ENCODE assay signal across 8 mouse cellular contexts in the genomic region with DNA sequence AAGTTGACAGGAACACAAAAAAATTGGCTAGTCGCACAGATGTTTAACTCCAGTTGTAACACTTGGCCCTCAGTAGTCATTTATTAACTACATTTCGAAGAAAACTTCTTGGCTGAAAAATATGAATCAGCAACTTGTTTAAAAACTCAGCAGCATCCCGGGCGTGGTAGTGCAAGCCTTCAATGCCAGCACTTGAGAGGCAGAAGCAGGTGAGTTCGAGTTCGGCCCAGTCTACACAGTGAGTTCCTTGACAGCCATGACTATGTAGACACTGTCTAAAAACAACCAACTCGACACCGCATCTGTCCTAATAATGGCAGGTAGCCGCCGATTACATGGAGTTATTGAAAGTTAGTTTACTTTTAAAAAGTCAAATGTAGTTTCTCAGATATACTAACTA. TPM values are rescaled to one million over a fixed set of nuclear protein-coding genes. Genes with fewer than 3 reads are reported as not detected.
DNase-seq lines count a peak whose midpoint lies in the region; ATAC-seq and TF ChIP-seq lines count a peak whose summit lies in the region.

No protein-coding gene starts in this region.

- H3ac ChIP-seq in C2C12 (ENCODE audit: control insufficient read depth, insufficient read length, low read depth), result peak overlapping the region; percentile 88

- TF ChIP-seq CTCF in C2C12 (IDR thresholded peaks at IDR 0.05; ENCODE audit: control insufficient read depth, insufficient read depth, insufficient read length) (no peak), G1E (IDR thresholded peaks at IDR 0.05; ENCODE audit: low read depth, low read length) (no peak)

- peak overlapping the region; percentile 84 for H3K9ac ChIP-seq in forebrain, embryonic 16.5 days (replicated peaks; ENCODE audit: low read depth, low read length)

- DNase-seq in G1E (ENCODE audit: low spot score), result no peak
- peak; percentile 58 for DNase-seq in kidney, postnatal 10 days
- DNase-seq in lung, postnatal 4 days, result peak; percentile 13 to 26
- no peak for DNase-seq in gastrocnemius, postnatal 36 days
- no peak for DNase-seq in layer of hippocampus, adult 9-10 months (ENCODE audit: low spot score)
- DNase-seq in retina, embryonic 14.5 days (ENCODE audit: low spot score), result no peak

- WGBS in forebrain, embryonic 16.5 days, result 47% methylated on average over 10 of the region's 10 CpGs

- H3K79me2 ChIP-seq in C2C12 (ENCODE audit: control insufficient read depth, insufficient read depth), result peaks cover 58% of the 10 kb centered on the region

- H3K9me3 ChIP-seq in G1E (replicated peaks), result no peaks in the 10 kb centered on the region
- H3K9me3 ChIP-seq in forebrain, embryonic 16.5 days (ENCODE audit: control insufficient read depth, low read length), result no peaks in the 10 kb centered on the region

- ATAC-seq in G1E (ENCODE audit: extremely low read depth, insufficient number of reproducible peaks, low FRiP score, poor library complexity, severe bottlenecking), result no peak
- no peak for ATAC-seq in forebrain, embryonic 16.5 days

- H3K4me1 ChIP-seq in G1E (ENCODE audit: insufficient read depth, low read depth, low read length), result peaks cover 36% of the 10 kb centered on the region
- H3K4me1 ChIP-seq in forebrain, embryonic 16.5 days (replicated peaks; ENCODE audit: control insufficient read depth, insufficient read depth, low read length), result peaks cover 17% of the 10 kb centered on the region

- peak overlapping the region; percentile 96 for H3K4me2 ChIP-seq in forebrain, embryonic 16.5 days (ENCODE audit: low read length)

- peaks cover 5% of the 10 kb centered on the region for H3K36me3 ChIP-seq in C2C12 (ENCODE audit: control insufficient read depth, insufficient read depth)
- H3K36me3 ChIP-seq in G1E (replicated peaks), result peaks cover 33% of the 10 kb centered on the region
- H3K36me3 ChIP-seq in forebrain, embryonic 16.5 days (ENCODE audit: control insufficient read depth, insufficient read depth), result no peaks in the 10 kb centered on the region

- intact Hi-C loops in gastrocnemius, postnatal 36 days (cut with DNase I), result no loop called here

- H3K79me3 ChIP-seq in C2C12 (ENCODE audit: low read depth), result peaks cover 44% of the 10 kb centered on the region

- H3K27ac ChIP-seq in forebrain, embryonic 16.5 days (ENCODE audit: low read length), result no peak overlapping the region

- H3K27me3 ChIP-seq in C2C12 (ENCODE audit: control insufficient read depth, insufficient read depth, insufficient read length) (no peaks in the 10 kb centered on the region), G1E (ENCODE audit: insufficient read depth, low read length) (no peaks in the 10 kb centered on the region)
- no peaks in the 10 kb centered on the region for H3K27me3 ChIP-seq in forebrain, embryonic 16.5 days (replicated peaks; ENCODE audit: control insufficient read depth, insufficient read depth, low read length)

- H3K4me3 ChIP-seq in C2C12 (ENCODE audit: insufficient read depth, poor library complexity, severe bottlenecking) (peak overlapping the region; percentile 72), G1E (ENCODE audit: low read depth, low read length) (peak overlapping the region; percentile 88)
- peak overlapping the region; percentile 99 for H3K4me3 ChIP-seq in forebrain, embryonic 16.5 days (replicated peaks; ENCODE audit: low read length)

TF ChIP-seq in C2C12, 6 proteins besides CTCF, POLR2A, EP300 and RAD21:
- TF ChIP-seq MAX (IDR thresholded peaks at IDR 0.05) (no peak), FOSL1 (IDR thresholded peaks at IDR 0.05; ENCODE audit: insufficient read depth, low read length, poor library complexity, severe bottlenecking) (no peak), CEBPB (IDR thresholded peaks at IDR 0.05; ENCODE audit: low read depth) (no peak)

RNA-seq across cellular contexts. Expression of a gene that starts 1.0 kb away (rescaled TPM):
- 30.5 TPM for polyA plus RNA-seq in C2C12 (2012; fragmentation: generic; extraction: Trizol)
- 77.4 and 83.1 TPM in 2 replicates for total RNA-seq in G1E (2014; fragmentation: Nextera tagmentation)
- total RNA-seq in G1E (2017), result 86.9 and 91.4 TPM in 2 replicates
- polyA plus RNA-seq in G1E (2012), result 146 and 153 TPM in 2 replicates
- 59.9 and 61.8 TPM in 2 replicates for polyA plus RNA-seq in forebrain, embryonic 16.5 days (2015; fragmentation: Nextera tagmentation; extraction: Ambion mirVana)
- total RNA-seq in gastrocnemius, postnatal 36 days (2021), result 10 to 100 TPM; 63.2 to 64.7 TPM

RNA-seq across cellular contexts. Expression of a gene that starts 13.7 kb away (rescaled TPM):
- 20.6 TPM for polyA plus RNA-seq in C2C12 (2012; fragmentation: generic; extraction: Trizol)
- 17.4 and 17.8 TPM in 2 replicates for total RNA-seq in G1E (2014; fragmentation: Nextera tagmentation)
- 30.3 TPM in 2 replicates for total RNA-seq in G1E (2017)
- polyA plus RNA-seq in G1E (2012), result 5.5 and 7.7 TPM in 2 replicates
- 46.3 and 47.8 TPM in 2 replicates for polyA plus RNA-seq in forebrain, embryonic 16.5 days (2015; fragmentation: Nextera tagmentation; extraction: Ambion mirVana)
- total RNA-seq in gastrocnemius, postnatal 36 days (2021), result 10 to 100 TPM; 59.0 to 75.5 TPM

RNA-seq across cellular contexts. Expression of a gene that starts 40.9 kb away (rescaled TPM):
- polyA plus RNA-seq in C2C12 (2012; fragmentation: generic; extraction: Trizol) (19.4 TPM), G1E (2012) (0.19 TPM in 1 of 2 replicates, not detected in the other)
- total RNA-seq in G1E (2014; fragmentation: Nextera tagmentation) (not detected in 2 replicates), G1E (2017) (0.29 and 0.38 TPM in 2 replicates)
- 37.6 and 41.3 TPM in 2 replicates for polyA plus RNA-seq in forebrain, embryonic 16.5 days (2015; fragmentation: Nextera tagmentation; extraction: Ambion mirVana)
- total RNA-seq in gastrocnemius, postnatal 36 days (2021), result 100 to 1,000 TPM; 129 to 157 TPM

RNA-seq across cellular contexts. Expression of a gene that starts 50.7 kb away (rescaled TPM):
- polyA plus RNA-seq in C2C12 (2012; fragmentation: generic; extraction: Trizol) (1.3 TPM), G1E (2012) (5.4 and 5.7 TPM in 2 replicates)
- total RNA-seq in G1E (2014; fragmentation: Nextera tagmentation) (1.7 and 1.9 TPM in 2 replicates), G1E (2017) (2.0 and 2.6 TPM in 2 replicates)
- polyA plus RNA-seq in forebrain, embryonic 16.5 days (2015; fragmentation: Nextera tagmentation; extraction: Ambion mirVana), result 21.9 and 23.6 TPM in 2 replicates
- total RNA-seq in gastrocnemius, postnatal 36 days (2021), result 1 to 10 TPM; 3.1 to 3.5 TPM

Comparison
In these comparisons a context has a peak if more than half of its experiments do, and no peak if none do; other contexts are left out.
1. DNase-seq: peak in kidney, postnatal 10 days (single experiment) and lung, postnatal 4 days (2 of 2); none in G1E (single experiment), gastrocnemius, postnatal 36 days (0 of 2), layer of hippocampus, adult 9-10 months (single experiment) and retina, embryonic 14.5 days (single experiment).
2. RNA of a gene that starts 40.9 kb away (polyA plus RNA-seq): 37.6 to 41.3 TPM in forebrain, embryonic 16.5 days and 19.4 TPM in C2C12 (single experiment); 0.19 TPM in G1E; every median in the first group is over 10 times any median in the second.
3. Peak in every context shown above with its lines, with median percentiles within 50 percentile points of each other: H3K4me3 ChIP-seq.